Mouse (Mus musculus): ENCODE measurements around the gene Atp6v1g2. TPM values are rescaled to one million over a fixed set of nuclear protein-coding genes. Genes with fewer than 3 reads are reported as not detected.

Gene Atp6v1g2
- polyA plus RNA-seq, 1 experiment: not detected

- TF ChIP-seq POLR2A (IDR thresholded peaks at IDR 0.05; ENCODE audit: insufficient read depth, low read depth, low read length): no peak
- no peak for TF ChIP-seq CTCF (IDR thresholded peaks at IDR 0.05; ENCODE audit: insufficient read depth, low read depth, low read length)
- WGBS: 87% methylated on average over 3 of the region's 3 CpGs
- Histone ChIP-seq H3K4me3 (ENCODE audit: insufficient read depth, low read depth, low read length) (no peak overlapping the region), H3K27ac (ENCODE audit: insufficient read depth, low read depth, low read length) (no peak overlapping the region), H3K4me1 (ENCODE audit: control insufficient read depth, insufficient read depth, low read length) (peaks cover 14% of the 10 kb centered on the region)
Observed at GRCm38 (mm10) chr17:35250348-35251120, 17.1 kb downstream of the Atp6v1g2 start.

- peaks cover 11% of the 10 kb centered on the region for H3K4me1 ChIP-seq (ENCODE audit: control insufficient read depth, insufficient read depth, low read length)
- TF ChIP-seq CTCF (IDR thresholded peaks at IDR 0.05; ENCODE audit: insufficient read depth, low read depth, low read length) (no peak), POLR2A (IDR thresholded peaks at IDR 0.05; ENCODE audit: insufficient read depth, low read depth, low read length) (no peak)
- no peak overlapping the region for H3K4me3 ChIP-seq (ENCODE audit: insufficient read depth, low read depth, low read length)
- H3K27ac ChIP-seq (ENCODE audit: insufficient read depth, low read depth, low read length): no peak overlapping the region
- 74% methylated on average over 15 of the region's 15 CpGs for WGBS
Observed at GRCm38 (mm10) chr17:35251162-35251719, 17.8 kb downstream of the Atp6v1g2 start.

GRCm38 (mm10) chr17:35251981-35252380, 18.5 kb downstream of the Atp6v1g2 start:
- Histone ChIP-seq H3K4me3 (ENCODE audit: insufficient read depth, low read depth, low read length) (no peak overlapping the region), H3K27ac (ENCODE audit: insufficient read depth, low read depth, low read length) (no peak overlapping the region), H3K4me1 (ENCODE audit: control insufficient read depth, insufficient read depth, low read length) (0 out of 2 replicates have a peak, but pooled peaks cover 4% of the 10 kb centered on the region)
- 68% methylated on average over 5 of the region's 5 CpGs for WGBS
- no peak for TF ChIP-seq POLR2A (IDR thresholded peaks at IDR 0.05; ENCODE audit: insufficient read depth, low read depth, low read length)
- TF ChIP-seq CTCF (IDR thresholded peaks at IDR 0.05; ENCODE audit: insufficient read depth, low read depth, low read length): no peak

GRCm38 (mm10) chr17:35252619-35253292, 19.3 kb downstream of the Atp6v1g2 start:
- H3K4me1 ChIP-seq (ENCODE audit: control insufficient read depth, insufficient read depth, low read length): 0 out of 2 replicates have a peak, but pooled peaks cover 2% of the 10 kb centered on the region
- no peak for TF ChIP-seq CTCF (IDR thresholded peaks at IDR 0.05; ENCODE audit: insufficient read depth, low read depth, low read length)
- no peak overlapping the region for H3K27ac ChIP-seq (ENCODE audit: insufficient read depth, low read depth, low read length)
- no peak overlapping the region for H3K4me3 ChIP-seq (ENCODE audit: insufficient read depth, low read depth, low read length)
- WGBS: 64% methylated on average over 18 of the region's 18 CpGs

GRCm38 (mm10) chr17:35253293-35254093, 20.0 kb downstream of the Atp6v1g2 start:
- H3K27ac ChIP-seq (ENCODE audit: insufficient read depth, low read depth, low read length): no peak overlapping the region
- H3K4me3 ChIP-seq (ENCODE audit: insufficient read depth, low read depth, low read length): no peak overlapping the region
- TF ChIP-seq CTCF (IDR thresholded peaks at IDR 0.05; ENCODE audit: insufficient read depth, low read depth, low read length): no peak
- no peak for TF ChIP-seq POLR2A (IDR thresholded peaks at IDR 0.05; ENCODE audit: insufficient read depth, low read depth, low read length)
- 78% methylated on average over 32 of the region's 32 CpGs for WGBS
- H3K4me1 ChIP-seq (ENCODE audit: control insufficient read depth, insufficient read depth, low read length): 0 out of 2 replicates have a peak, but pooled peaks cover 2% of the 10 kb centered on the region

- 57% methylated on average over 11 of the region's 11 CpGs for WGBS
- no peak for TF ChIP-seq POLR2A (IDR thresholded peaks at IDR 0.05; ENCODE audit: insufficient read depth, low read depth, low read length)
- TF ChIP-seq CTCF (IDR thresholded peaks at IDR 0.05; ENCODE audit: insufficient read depth, low read depth, low read length): peak; percentile 45; the same call in 1 of the 2 replicates
Observed at GRCm38 (mm10) chr17:35254241-35255098, 21.0 kb downstream of the Atp6v1g2 start.

GRCm38 (mm10) chr17:35255301-35255700, 21.8 kb downstream of the Atp6v1g2 start:
- Histone ChIP-seq H3K4me1 (ENCODE audit: control insufficient read depth, insufficient read depth, low read length) (0 out of 2 replicates have a peak, but pooled peaks cover 2% of the 10 kb centered on the region), H3K4me3 (ENCODE audit: insufficient read depth, low read depth, low read length) (no peak overlapping the region), H3K27ac (ENCODE audit: insufficient read depth, low read depth, low read length) (no peak overlapping the region)
- TF ChIP-seq POLR2A (IDR thresholded peaks at IDR 0.05; ENCODE audit: insufficient read depth, low read depth, low read length) (no peak), CTCF (IDR thresholded peaks at IDR 0.05; ENCODE audit: insufficient read depth, low read depth, low read length) (no peak)
- WGBS: 74% methylated on average over 3 of the region's 3 CpGs

More at GRCm38 (mm10) chr17:35254241-35255098, 21.0 kb downstream of the Atp6v1g2 start:
- Histone ChIP-seq H3K27ac (ENCODE audit: insufficient read depth, low read depth, low read length) (no peak overlapping the region), H3K4me3 (ENCODE audit: insufficient read depth, low read depth, low read length) (no peak overlapping the region), H3K4me1 (ENCODE audit: control insufficient read depth, insufficient read depth, low read length) (0 out of 2 replicates have a peak, but pooled peaks cover 2% of the 10 kb centered on the region)

GRCm38 (mm10) chr17:35255704-35256103, 22.2 kb downstream of the Atp6v1g2 start:
- H3K27ac ChIP-seq (ENCODE audit: insufficient read depth, low read depth, low read length): no peak overlapping the region
- WGBS: 50% methylated on average over 4 of the region's 4 CpGs
- 0 out of 2 replicates have a peak, but pooled peaks cover 2% of the 10 kb centered on the region for H3K4me1 ChIP-seq (ENCODE audit: control insufficient read depth, insufficient read depth, low read length)
- TF ChIP-seq POLR2A (IDR thresholded peaks at IDR 0.05; ENCODE audit: insufficient read depth, low read depth, low read length) (no peak), CTCF (IDR thresholded peaks at IDR 0.05; ENCODE audit: insufficient read depth, low read depth, low read length) (no peak)
- H3K4me3 ChIP-seq (ENCODE audit: insufficient read depth, low read depth, low read length): no peak overlapping the region
